Mouse (Mus musculus) heart, postnatal 25 days (tissue): ENCODE results near the gene Psen2. TPM values are rescaled to one million over a fixed set of nuclear protein-coding genes. Genes with fewer than 3 reads are reported as not detected.

Experiments
- DNase-seq: peaks from one replicate; pipeline ENCODE4 v3.0.0; 2022; ENCODE audit warnings: low spot score
- intact Hi-C: fragments of 180-260 bp; cut with DNase I; formaldehyde crosslinking; loops from one replicate; pipeline ENCODE4 v1.15.1; 2025
- total RNA-seq, 2 experiments: library from RNA; stranded (reverse); gene quantifications; 2 replicates each; pipeline ENCODE4 v1.2.3; 2021

The Psen2 gene
- total RNA-seq, 2 experiments from 2014 or later: 12.4 to 13.9 TPM

GRCm38 (mm10) chr1:180279648-180280047, 16.4 kb upstream of the Psen2 start:
- DNase-seq: peak; percentile 58
- intact Hi-C loops: no loop called here

DNA sequence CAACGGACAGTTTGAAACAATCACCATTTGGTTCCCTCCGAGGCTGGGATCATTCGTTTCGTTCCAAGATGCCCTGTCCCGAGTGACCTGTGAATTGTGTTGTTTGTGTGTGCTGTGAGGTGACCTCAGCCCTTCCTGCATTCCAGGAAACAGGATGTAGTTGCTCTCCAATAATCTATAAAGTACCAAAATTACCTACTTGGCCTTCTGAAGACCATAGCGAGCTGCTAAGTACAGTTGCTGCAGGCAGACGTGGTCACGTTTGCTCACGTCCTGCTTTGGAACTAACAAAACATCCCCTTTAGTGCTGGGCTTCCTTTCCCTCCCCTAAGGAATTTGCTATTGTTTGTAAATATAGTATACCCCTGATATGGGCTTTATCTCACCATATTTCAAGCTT, 14.3 kb upstream of the Psen2 start:
- intact Hi-C loops: no loop called here

GRCm38 (mm10) chr1:180274725-180275308, 11.6 kb upstream of the Psen2 start:
- intact Hi-C loops: loop anchor here (2.0 kb wide), 1 partner anchor 54 kb away; no protein-coding TSS in a partner anchor
- DNase-seq: no peak

More for the DNA sequence above, 14.3 kb upstream of the Psen2 start:
- DNase-seq: peak; percentile 37

GRCm38 (mm10) chr1:180269033-180269432, 5.8 kb upstream of the Psen2 start:
- intact Hi-C loops: loop anchor here (2.0 kb wide), 1 partner anchor 282 kb away; no protein-coding TSS in a partner anchor

DNA sequence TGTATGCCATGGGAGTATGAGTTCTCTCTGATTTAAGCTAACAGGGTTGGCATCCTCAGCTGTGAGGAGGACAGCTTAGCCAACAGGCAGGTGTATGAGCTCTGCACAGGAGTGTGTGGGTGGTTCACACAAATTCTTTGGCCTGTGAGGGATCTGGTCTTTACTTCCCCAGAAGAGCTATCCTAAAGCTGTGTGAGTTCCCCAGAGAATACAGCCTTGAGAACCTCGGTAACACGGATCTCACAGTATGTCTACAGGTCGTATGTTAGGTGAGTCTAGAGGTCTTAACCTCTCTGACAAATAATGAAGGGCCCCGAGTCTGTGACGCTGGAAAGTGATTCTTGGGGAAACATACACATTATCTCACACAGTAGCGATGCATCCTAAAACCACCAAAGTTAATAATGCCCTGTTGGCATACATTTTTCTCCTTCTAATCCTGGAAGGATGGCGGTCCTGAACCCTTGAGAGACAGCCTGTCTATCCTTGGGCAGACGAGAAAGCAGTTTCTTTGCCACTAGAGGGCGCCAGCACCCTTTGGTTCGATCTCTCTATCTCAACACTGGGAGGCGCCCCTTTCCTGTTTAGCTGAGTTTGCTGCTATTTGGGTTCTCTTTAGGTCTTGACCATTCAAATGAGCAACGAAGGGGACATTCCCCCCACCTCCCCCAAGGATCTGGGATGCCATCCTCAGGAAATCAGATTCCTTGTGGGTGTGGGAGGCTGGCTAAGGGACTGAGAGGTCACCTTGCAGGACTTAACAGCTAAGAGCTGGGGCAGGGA, 5.2 kb upstream of the Psen2 start:
- intact Hi-C loops: loop anchor here (1.0 to 2.0 kb wide), 3 partner anchors 139 to 282 kb away; no protein-coding TSS in a partner anchor
- peak; percentile 68 for DNase-seq

More at GRCm38 (mm10) chr1:180269033-180269432, 5.8 kb upstream of the Psen2 start:
- no peak for DNase-seq

DNA sequence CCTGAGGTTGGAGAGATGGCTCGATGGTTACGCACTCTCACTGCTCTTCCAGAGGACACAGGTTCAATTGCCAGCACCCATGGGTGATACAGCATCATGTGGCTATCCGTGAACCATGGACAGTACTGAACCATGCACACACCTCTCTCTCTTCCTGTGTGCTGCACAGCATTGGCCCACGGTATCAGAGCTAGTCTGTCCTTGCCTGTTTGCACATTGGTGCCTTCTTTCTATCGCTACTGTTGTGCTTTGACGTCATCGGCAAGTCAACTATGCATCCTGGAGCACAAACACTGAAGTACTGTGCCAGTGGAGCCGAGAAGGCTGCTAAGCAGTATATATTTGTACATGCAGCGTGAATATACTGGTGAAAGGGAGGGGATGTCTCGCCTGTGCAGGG, 3.9 kb upstream of the Psen2 start:
- intact Hi-C loops: no loop called here

DNA sequence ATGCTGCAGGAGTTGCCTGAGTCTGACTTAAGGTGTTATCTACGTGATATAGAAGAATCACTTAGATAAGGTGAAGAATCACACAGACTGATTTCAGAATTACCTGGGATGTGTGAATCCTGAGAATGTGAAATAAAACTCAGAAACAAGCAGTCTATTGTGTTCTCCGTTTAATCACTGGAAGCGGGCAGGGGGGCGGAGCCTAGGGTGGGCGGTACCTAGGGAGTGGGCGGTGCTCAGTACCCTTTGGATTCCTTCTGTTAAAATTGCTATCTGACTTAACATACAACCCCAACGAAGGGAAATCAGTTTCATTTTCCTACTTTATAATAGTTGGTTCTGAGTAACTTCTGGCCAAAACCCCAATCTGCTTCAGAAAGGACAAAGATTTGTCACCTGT, 2.2 kb upstream of the Psen2 start:
- no peak for DNase-seq
- intact Hi-C loops: no loop called here

More for the DNA sequence above, 3.9 kb upstream of the Psen2 start:
- DNase-seq: no peak

- intact Hi-C loops: loop anchor here (5.0 kb wide), 1 partner anchor 217 kb away; the partner anchor contains the start of gene Stum
- no peak for DNase-seq
Measured at GRCm38 (mm10) chr1:180264851-180265250, 1.6 kb upstream of the Psen2 start.

- no peak for DNase-seq
- intact Hi-C loops: loop anchor here (5.0 kb wide), 1 partner anchor 218 kb away; the partner anchor contains the start of gene Stum
Measured at GRCm38 (mm10) chr1:180264389-180264788, 1.2 kb upstream of the Psen2 start.

DNA sequence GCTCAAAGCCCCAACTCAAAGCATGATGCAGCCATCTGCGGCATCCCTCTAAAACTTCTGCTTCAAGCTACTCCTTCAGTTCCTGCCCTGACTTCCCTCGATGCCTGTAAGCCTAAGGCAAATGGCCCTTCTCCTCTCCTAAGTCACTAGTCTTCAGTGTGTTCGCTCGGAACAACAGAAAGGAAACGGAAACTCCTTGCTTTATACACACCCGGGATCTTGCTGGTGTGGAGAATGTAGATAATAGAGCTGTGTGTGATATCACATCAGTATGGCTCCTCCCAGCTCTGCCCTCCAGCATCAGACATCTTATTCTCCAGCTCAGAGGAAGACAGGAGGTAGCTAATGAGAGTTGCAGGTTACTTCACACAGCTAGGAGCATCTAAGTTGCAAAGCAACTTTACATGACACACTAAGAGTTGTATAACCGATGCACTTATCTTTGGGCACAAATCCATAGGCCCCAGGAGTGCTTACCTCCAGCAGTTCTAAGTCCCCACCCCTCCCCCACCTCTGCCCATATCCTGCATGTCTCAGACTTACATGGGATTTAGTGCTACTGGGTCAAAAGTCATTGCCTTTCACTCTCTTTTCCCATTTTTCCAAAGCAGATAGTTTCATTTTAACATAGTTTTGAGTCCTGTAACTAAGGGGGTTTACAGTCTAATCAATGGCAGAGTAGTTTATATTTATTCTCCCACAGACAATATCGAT, 1.2 kb downstream of the Psen2 start:
- intact Hi-C loops: loop anchor here (5.0 kb wide), 1 partner anchor 220 kb away; the partner anchor contains the start of gene Stum
- DNase-seq: no peak

DNA sequence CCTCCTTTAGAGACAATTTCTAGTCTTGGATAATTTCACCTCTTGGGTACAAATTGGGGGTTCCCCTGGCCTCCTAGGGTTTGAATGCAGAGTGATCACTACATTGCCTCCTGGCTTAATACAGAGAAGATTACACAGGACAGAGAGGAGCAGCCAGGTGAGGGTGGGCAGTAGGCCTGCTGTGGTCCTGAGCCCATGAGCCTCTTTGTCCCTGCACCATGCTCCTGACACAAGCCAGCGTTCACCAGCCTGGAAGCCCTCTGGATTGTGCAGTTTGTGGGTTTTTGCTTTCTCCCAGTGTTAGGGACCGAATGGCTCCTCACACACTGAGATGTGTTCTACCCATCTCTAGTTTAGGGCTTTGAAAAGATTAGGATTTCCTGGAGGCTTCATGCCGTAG, 1.8 kb downstream of the Psen2 start:
- DNase-seq: no peak
- intact Hi-C loops: loop anchor here (5.0 kb wide), 1 partner anchor 221 kb away; the partner anchor contains the start of gene Stum

- DNase-seq: no peak
- intact Hi-C loops: loop anchor here (5.0 kb wide), 1 partner anchor 221 kb away; the partner anchor contains the start of gene Stum
Measured at GRCm38 (mm10) chr1:180260886-180261285, 2.4 kb downstream of the Psen2 start.

- intact Hi-C loops: loop anchor here (5.0 kb wide), 1 partner anchor 223 kb away; the partner anchor contains the start of gene Stum
- no peak for DNase-seq
Measured at GRCm38 (mm10) chr1:180259753-180260152, 3.5 kb downstream of the Psen2 start.

DNA sequence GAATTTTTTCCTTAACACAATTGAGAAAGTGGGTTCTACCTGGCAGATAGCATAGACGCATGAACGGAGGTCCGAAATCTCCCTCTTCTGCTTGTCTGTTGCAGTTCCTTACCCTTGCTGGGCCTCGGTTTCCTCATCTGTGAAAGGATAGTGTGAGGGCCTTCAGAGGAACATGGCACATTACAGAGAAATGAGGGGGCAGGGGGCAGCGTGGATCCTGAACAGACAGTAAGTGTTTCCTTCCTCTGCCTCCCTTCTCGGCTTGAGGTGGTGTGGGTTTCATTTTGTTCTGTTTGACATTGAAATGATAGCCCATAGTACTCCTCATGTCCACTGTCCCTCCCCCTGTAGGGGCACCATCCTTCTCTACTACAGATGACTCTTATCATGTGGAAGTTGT, 5.8 kb downstream of the Psen2 start:
- no peak for DNase-seq
- intact Hi-C loops: no loop called here

- intact Hi-C loops: no loop called here
Measured at GRCm38 (mm10) chr1:180256866-180257265, 6.4 kb downstream of the Psen2 start.

DNA sequence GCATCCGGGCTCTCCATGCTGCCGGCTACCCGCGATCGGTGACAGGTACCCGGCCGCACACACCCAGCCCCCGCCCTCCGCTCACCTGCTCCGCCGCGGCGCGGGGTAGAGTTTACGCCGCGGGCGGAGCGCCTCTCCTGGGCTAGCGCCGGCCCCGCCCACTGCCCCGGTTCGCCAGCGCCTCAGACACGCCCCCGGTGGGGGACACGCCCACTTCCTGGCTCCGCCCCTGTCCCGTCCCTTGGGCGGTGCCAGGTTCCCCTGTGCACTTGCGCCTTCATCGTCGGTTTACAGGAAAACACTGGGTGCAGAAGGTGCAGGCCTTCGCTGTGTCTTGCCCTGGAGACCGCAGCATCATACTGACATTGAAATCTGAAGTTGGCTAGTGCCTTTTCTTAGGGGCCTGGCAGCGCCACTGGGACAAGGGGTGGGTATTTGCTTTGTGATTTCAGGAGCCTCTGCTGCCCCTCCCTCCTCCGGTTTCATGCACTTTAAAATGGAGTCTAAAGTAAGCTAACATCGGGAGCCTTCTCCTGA, 7.0 kb downstream of the Psen2 start:
- intact Hi-C loops: no loop called here
- DNase-seq: peak; percentile 89

More at GRCm38 (mm10) chr1:180256866-180257265, 6.4 kb downstream of the Psen2 start:
- no peak for DNase-seq

DNA sequence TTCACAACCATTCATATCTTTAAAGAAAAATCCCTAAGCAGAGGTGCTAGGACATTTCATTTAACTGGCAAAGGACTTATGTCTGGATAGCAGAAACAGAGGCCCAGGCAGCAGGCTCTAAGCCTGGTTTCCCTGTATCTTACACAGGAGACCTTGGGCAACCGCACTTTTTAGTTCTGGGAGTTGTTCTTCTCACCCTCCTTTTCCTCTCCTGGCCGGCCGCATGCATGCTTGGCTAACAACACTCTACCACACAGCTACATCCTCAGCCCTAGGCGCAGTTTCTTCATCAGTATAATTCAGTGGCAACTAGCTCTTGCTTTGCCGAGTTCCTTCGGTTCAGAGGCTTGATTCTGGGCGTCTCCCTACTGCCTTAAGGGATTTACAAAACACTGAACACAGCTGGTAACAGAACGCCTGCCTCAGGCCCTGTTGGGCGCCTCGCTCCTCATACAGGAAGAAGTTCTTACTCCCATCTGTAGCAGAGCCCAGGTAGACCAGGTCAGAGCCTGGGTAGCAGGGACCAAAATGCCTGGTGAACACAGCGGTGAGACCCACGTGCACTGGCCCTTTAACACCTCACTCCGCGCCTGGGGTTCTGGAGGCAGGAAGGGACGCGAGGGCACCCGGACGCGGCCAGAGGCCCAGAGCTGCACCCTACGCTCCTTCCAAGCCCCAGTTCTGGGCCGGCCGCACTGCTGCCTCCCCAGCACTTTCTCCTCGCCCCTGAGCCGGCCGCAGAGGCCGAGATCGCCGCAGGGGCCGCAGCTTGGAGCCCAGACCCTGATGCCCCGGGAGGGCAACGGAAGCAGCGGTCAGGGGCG, 7.7 kb downstream of the Psen2 start:
- peak; percentile 26 for DNase-seq
- intact Hi-C loops: no loop called here

- no peak for DNase-seq
- intact Hi-C loops: no loop called here
Measured at GRCm38 (mm10) chr1:180254316-180254715, 8.9 kb downstream of the Psen2 start.

DNA sequence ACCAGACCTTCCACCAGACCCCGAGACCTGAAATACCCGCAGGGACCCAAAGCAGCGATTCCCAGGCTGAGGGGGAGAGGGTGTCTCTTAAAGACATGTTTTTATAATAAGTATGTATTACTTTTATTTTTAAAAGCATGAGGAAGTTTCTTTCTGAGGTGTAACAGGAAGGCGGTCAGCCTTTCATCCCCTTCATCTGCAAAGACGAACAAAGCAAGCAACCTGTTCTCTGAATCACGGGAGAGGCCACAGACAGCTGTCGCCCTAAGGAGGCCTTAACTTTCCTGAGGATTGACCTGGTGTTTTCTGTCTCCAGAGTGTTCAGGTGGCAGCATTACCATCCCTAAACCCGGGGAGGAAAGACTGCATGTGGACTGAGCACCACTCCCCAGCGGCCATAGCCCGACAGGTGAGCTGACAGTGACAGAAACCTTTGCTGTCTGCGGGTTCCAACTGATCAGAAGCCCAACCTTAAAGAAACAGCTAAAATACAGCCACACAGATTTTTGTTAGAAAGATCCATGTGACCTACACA, 10.5 kb downstream of the Psen2 start:
- intact Hi-C loops: no loop called here
- no peak for DNase-seq
